Mouse (Mus musculus) brain, embryonic 14.5 days (tissue): ENCODE results near the gene Atg4c. TPM values are rescaled to one million over a fixed set of nuclear protein-coding genes. Genes with fewer than 3 reads are reported as not detected.

Source experiments
- DNase-seq: peaks from one replicate; pipeline ENCODE4 v3.0.0-alpha.2; 2011; ENCODE audit warnings: low read depth
- CTCF ChIP-seq: fragments of 200-500 bp; IDR thresholded peaks from 2 replicates; pipeline ENCODE4 v1.5.1; 2012; ENCODE audit warnings: inconsistent platforms, mild to moderate bottlenecking, moderate library complexity, borderline replicate concordance; ENCODE audit not compliant: insufficient read depth, insufficient read length; ENCODE audit errors: extremely low read depth
- POLR2A ChIP-seq: fragments of 200-500 bp; IDR thresholded peaks from 2 replicates; pipeline ENCODE4 v1.6.1; 2012; ENCODE audit warnings: mild to moderate bottlenecking, inconsistent platforms, borderline replicate concordance; ENCODE audit not compliant: poor library complexity, insufficient read depth, insufficient read length, severe bottlenecking; ENCODE audit errors: extremely low read depth
- polyA plus RNA-seq: library from polyadenylated mRNA; depleted of rRNA; stranded (reverse); fragments of >200 nt; gene quantifications from 2 replicates; pipeline ENCODE4 v1.2.3, GENCODE M21; 2012; rRNA removed

Atg4c gene
- polyA plus RNA-seq, 1 experiment, result 12.0 TPM

GRCm38 (mm10) chr4:99273466-99273865 is 79.7 kb downstream of the Atg4c start:
- peak; percentile 56 for DNase-seq
- TF ChIP-seq CTCF (no peak), POLR2A (no peak)

- peak; percentile 81 for DNase-seq
- TF ChIP-seq CTCF, result no peak
- TF ChIP-seq POLR2A, result no peak
Measured at GRCm38 (mm10) chr4:99273979-99274378, 80.2 kb downstream of the Atg4c start.

- TF ChIP-seq CTCF (no peak), POLR2A (no peak)
- DNase-seq, result no peak
Measured at GRCm38 (mm10) chr4:99278876-99279275, 85.1 kb downstream of the Atg4c start.

- no peak for DNase-seq
- no peak for TF ChIP-seq POLR2A
- TF ChIP-seq CTCF, result no peak
Measured at GRCm38 (mm10) chr4:99281711-99282110, 88.0 kb downstream of the Atg4c start.

- TF ChIP-seq POLR2A (no peak), CTCF (no peak)
- no peak for DNase-seq
Measured at GRCm38 (mm10) chr4:99289286-99289685, 95.6 kb downstream of the Atg4c start.

GRCm38 (mm10) chr4:99298676-99299075 is 104.9 kb downstream of the Atg4c start:
- peak; percentile 59 for DNase-seq
- TF ChIP-seq POLR2A (no peak), CTCF (peak; percentile 88)

GRCm38 (mm10) chr4:99304793-99305192 is 111.1 kb downstream of the Atg4c start:
- no peak for DNase-seq
- no peak for TF ChIP-seq CTCF
- no peak for TF ChIP-seq POLR2A

Other genes starting within 250 kb of the Atg4c start
- gene Angptl3, start 163.0 kb upstream of the Atg4c start, polyA plus RNA-seq, result not detected in 2 replicates
- 197 and 199 TPM in 2 replicates for gene Dock7, start 73.0 kb upstream of the Atg4c start, polyA plus RNA-seq
- 1.3 and 1.5 TPM in 2 replicates for gene Gm12689, start 102.0 kb downstream of the Atg4c start, polyA plus RNA-seq